Mouse (Mus musculus) kidney, adult 11 months (tissue): ENCODE measurements at regions not wholly inside any gene's neighbourhood (a gene's known extent, or its start where the extent isn't known, plus 50 kb on each side); places are given as distances from the start of the nearest gene placed in this dataset.
A peak's percentile ranks its signal among the peaks of the same experiment; 100 is the strongest.

ENCODE experiments used
- DNase-seq: peaks from one replicate; pipeline ENCODE4 v3.0.0; 2022

GRCm38 (mm10) chr19:21913005-21913670 lies 135.0 kb downstream of the Cemip2 start:
- DNase-seq: peak; percentile 21

GRCm38 (mm10) chr19:21913748-21914611 lies 135.8 kb downstream of the Cemip2 start:
- DNase-seq: no peak

GRCm38 (mm10) chr19:21914658-21915057 lies 136.5 kb downstream of the Cemip2 start:
- no peak for DNase-seq

GRCm38 (mm10) chr19:21918113-21918512 lies 140.0 kb downstream of the Cemip2 start:
- DNase-seq: no peak

GRCm38 (mm10) chr19:21919074-21919473 lies 140.9 kb downstream of the Cemip2 start:
- DNase-seq: no peak

- no peak for DNase-seq
Observed at GRCm38 (mm10) chr19:21940114-21940513, 162.0 kb downstream of the Cemip2 start.

GRCm38 (mm10) chr19:21941720-21942119 lies 163.6 kb downstream of the Cemip2 start:
- DNase-seq: peak; percentile 16

- DNase-seq: peak; percentile 8
Observed at GRCm38 (mm10) chr19:21942286-21942685, 164.1 kb downstream of the Cemip2 start.

GRCm38 (mm10) chr19:21943407-21943806 lies 165.3 kb downstream of the Cemip2 start:
- DNase-seq: peak; percentile 21

- no peak for DNase-seq
Observed at GRCm38 (mm10) chr19:21946262-21946922, 168.2 kb downstream of the Cemip2 start.

- DNase-seq: no peak
Observed at GRCm38 (mm10) chr19:21948030-21948429, 169.9 kb downstream of the Cemip2 start.

- no peak for DNase-seq
Observed at GRCm38 (mm10) chr19:21962635-21963034, 176.2 kb upstream of the Trpm3 start.

- DNase-seq: no peak
Observed at GRCm38 (mm10) chr19:21989857-21990256, 149.0 kb upstream of the Trpm3 start.

GRCm38 (mm10) chr19:21990970-21991369 lies 147.9 kb upstream of the Trpm3 start:
- no peak for DNase-seq

- DNase-seq: no peak
Observed at GRCm38 (mm10) chr19:21991413-21991812, 147.4 kb upstream of the Trpm3 start.

- DNase-seq: no peak
Observed at GRCm38 (mm10) chr19:21999621-22000020, 139.2 kb upstream of the Trpm3 start.

GRCm38 (mm10) chr19:22008053-22008935 lies 130.6 kb upstream of the Trpm3 start:
- no peak for DNase-seq

GRCm38 (mm10) chr19:22010239-22010638 lies 128.6 kb upstream of the Trpm3 start:
- DNase-seq: no peak

GRCm38 (mm10) chr19:22015854-22016610 lies 122.8 kb upstream of the Trpm3 start:
- no peak for DNase-seq

GRCm38 (mm10) chr19:22017425-22017824 lies 121.4 kb upstream of the Trpm3 start:
- no peak for DNase-seq

- no peak for DNase-seq
Observed at GRCm38 (mm10) chr19:22027577-22027976, 111.3 kb upstream of the Trpm3 start.

- DNase-seq: no peak
Observed at GRCm38 (mm10) chr19:22047657-22048056, 91.2 kb upstream of the Trpm3 start.
